Mouse (Mus musculus) small intestine, adult 2 months (tissue): ENCODE results near the gene Ier5.

Source experiments
- CTCF ChIP-seq: fragments of 200-500 bp; IDR thresholded peaks from 2 replicates; pipeline ENCODE4 v1.5.1; 2012; ENCODE audit warnings: low read depth, mild to moderate bottlenecking, control low read depth, inconsistent platforms, low read length, moderate library complexity, mixed read lengths; ENCODE audit not compliant: insufficient replicate concordance, insufficient read length; ENCODE audit errors: extremely low read depth
- POLR2A ChIP-seq: fragments of 200-500 bp; IDR thresholded peaks from 2 replicates; pipeline ENCODE4 v1.6.1; 2012; ENCODE audit warnings: low read depth, mild to moderate bottlenecking, control low read depth, inconsistent platforms, low read length, moderate library complexity

DNA sequence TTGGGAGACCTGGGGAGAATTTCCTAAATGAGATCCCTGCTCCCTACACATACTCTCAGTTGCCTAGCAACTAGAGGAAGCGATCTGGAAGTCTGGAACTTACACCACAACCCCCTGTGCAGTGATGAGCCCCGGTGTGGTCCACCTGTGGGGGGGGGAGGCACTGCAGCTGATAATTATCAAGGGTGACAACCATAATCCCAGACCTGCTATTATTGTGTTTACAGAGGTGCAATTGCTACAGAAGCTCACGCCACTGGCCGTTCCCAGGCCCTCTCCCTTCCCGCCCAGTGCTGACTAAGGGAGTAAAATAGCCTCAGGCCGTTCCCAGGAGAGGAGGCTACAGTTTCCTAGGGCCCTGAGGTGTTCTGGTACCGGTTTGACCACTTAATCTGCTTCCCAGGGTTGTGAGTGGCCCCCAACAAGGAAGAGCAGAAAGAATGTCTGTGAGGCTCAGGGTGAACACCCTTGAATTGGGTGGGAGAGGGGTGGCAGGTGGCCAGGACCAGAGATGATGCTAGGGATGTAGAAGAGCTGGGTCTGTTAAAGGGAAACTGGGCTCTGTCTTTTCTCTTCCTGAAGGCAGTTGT, 28.1 kb downstream of the Ier5 start:
- TF ChIP-seq POLR2A (no peak), CTCF (no peak)
